Mouse (Mus musculus) testis, adult 2 months (tissue): Measurements from ENCODE around the gene Mettl4. TPM values are rescaled to one million over a fixed set of nuclear protein-coding genes. Genes with fewer than 3 reads are reported as not detected.
"Not testable (repeated sequence)": the region's sequence is repeated elsewhere in the genome, so short reads cannot be mapped to it uniquely, and the experiment has no call there.

Experiments used
- H3K27ac ChIP-seq: fragments of 200-500 bp; 2 replicates; pipeline ENCODE4 v1.5.1; 2012; ENCODE audit warnings: low read depth, low read length; ENCODE audit not compliant: control insufficient read depth, insufficient read depth
- H3K27me3 ChIP-seq: fragments of 200-500 bp; 2 replicates; pipeline ENCODE4 v1.6.1; 2012; ENCODE audit warnings: mild to moderate bottlenecking, low read length, moderate library complexity; ENCODE audit not compliant: control insufficient read depth, insufficient read depth
- H3K36me3 ChIP-seq: fragments of 200-500 bp; 2 replicates; pipeline ENCODE4 v1.6.1; 2012; ENCODE audit warnings: mild to moderate bottlenecking, low read length; ENCODE audit not compliant: control insufficient read depth, insufficient read depth
- H3K4me1 ChIP-seq: fragments of 200-500 bp; 2 replicates; pipeline ENCODE4 v1.6.1; 2012; ENCODE audit warnings: low read length; ENCODE audit not compliant: control insufficient read depth, insufficient read depth
- H3K4me3 ChIP-seq: fragments of 200-500 bp; 2 replicates; pipeline ENCODE4 v1.5.1; 2012; ENCODE audit warnings: low read depth, mild to moderate bottlenecking, low read length, moderate library complexity, mixed read lengths; ENCODE audit not compliant: control insufficient read depth
- CTCF ChIP-seq: fragments of 200-500 bp; IDR thresholded peaks from 2 replicates; pipeline ENCODE4 v1.5.1; 2012; ENCODE audit warnings: low read depth, mild to moderate bottlenecking, inconsistent platforms, low read length, moderate library complexity; ENCODE audit not compliant: control insufficient read depth, insufficient read depth, insufficient replicate concordance
- POLR2A ChIP-seq: fragments of 200-500 bp; IDR thresholded peaks from 2 replicates; pipeline ENCODE4 v1.6.1; 2012; ENCODE audit warnings: low read depth, mild to moderate bottlenecking, inconsistent platforms, low read length, moderate library complexity; ENCODE audit not compliant: control insufficient read depth
- polyA plus RNA-seq: library from polyadenylated mRNA; depleted of rRNA; stranded (reverse); fragments of >200 nt; gene quantifications from 2 replicates; pipeline ENCODE4 v1.2.3, GENCODE M21; 2012

Mettl4 gene
- polyA plus RNA-seq, 1 experiment = 7.1 TPM

DNA sequence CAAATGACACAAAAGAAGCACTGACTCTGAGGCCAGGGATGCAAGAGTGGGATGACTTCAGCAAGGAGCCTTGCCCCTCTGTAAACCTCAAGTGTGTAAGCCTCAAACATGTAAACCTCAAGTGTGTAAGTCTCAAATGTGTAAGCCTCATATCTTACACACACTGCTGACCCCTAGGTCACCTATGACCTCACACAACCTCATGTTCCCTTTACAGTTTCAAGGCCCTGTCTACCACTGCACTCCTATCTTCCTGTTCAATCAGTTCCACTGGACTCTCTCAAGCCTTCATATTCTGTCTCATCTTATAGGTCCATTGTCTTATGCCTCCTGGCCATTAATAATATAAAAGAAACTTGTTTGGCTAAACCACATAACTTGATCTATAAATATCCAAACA is 13.9 kb downstream of the Mettl4 start:
- Histone ChIP-seq H3K36me3 (peaks cover 1% of the 10 kb centered on the region; the same call in 1 of the 2 replicates), H3K4me3 (no peak overlapping the region), H3K27ac (no peak overlapping the region), H3K4me1 (no peaks in the 10 kb centered on the region), H3K27me3 (no peaks in the 10 kb centered on the region)
- TF ChIP-seq CTCF (no peak), POLR2A (no peak)

GRCm38 (mm10) chr17:94735437-94735836 is 14.4 kb downstream of the Mettl4 start:
- TF ChIP-seq CTCF (no peak), POLR2A (no peak)
- Histone ChIP-seq H3K27ac (no peak overlapping the region), H3K36me3 (peaks cover 1% of the 10 kb centered on the region; the same call in 1 of the 2 replicates), H3K4me3 (no peak overlapping the region), H3K4me1 (no peaks in the 10 kb centered on the region), H3K27me3 (no peaks in the 10 kb centered on the region)

- H3K4me1 ChIP-seq, H3K27me3 ChIP-seq, H3K27ac ChIP-seq, H3K4me3 ChIP-seq, H3K36me3 ChIP-seq: not testable (repeated sequence)
These were observed 19.4 kb downstream of the Mettl4 start for GRCm38 (mm10) chr17:94730416-94730815.

DNA sequence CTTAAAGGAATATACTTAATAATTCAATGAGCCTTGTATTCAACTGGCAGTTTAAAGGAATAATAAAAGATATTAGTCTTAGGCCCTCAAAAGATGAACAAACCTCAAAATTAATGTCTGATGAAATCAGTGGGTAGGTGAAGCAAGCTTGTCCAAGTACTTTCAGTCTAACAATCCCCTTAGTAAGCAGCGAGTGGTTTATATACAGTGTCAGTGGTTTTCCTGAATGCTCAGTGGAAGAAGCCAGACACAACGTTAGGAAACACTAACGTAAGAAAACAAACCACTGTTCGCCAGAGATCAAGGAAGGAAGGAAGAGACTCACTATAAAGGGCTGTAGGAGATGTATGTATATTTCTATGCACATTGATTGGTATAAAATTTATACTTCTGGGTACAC is 23.1 kb downstream of the Mettl4 start:
- Histone ChIP-seq H3K4me3 (no peak overlapping the region), H3K27ac (no peak overlapping the region), H3K36me3 (no peaks in the 10 kb centered on the region), H3K4me1 (no peaks in the 10 kb centered on the region), H3K27me3 (no peaks in the 10 kb centered on the region)
- TF ChIP-seq CTCF (no peak), POLR2A (no peak)

DNA sequence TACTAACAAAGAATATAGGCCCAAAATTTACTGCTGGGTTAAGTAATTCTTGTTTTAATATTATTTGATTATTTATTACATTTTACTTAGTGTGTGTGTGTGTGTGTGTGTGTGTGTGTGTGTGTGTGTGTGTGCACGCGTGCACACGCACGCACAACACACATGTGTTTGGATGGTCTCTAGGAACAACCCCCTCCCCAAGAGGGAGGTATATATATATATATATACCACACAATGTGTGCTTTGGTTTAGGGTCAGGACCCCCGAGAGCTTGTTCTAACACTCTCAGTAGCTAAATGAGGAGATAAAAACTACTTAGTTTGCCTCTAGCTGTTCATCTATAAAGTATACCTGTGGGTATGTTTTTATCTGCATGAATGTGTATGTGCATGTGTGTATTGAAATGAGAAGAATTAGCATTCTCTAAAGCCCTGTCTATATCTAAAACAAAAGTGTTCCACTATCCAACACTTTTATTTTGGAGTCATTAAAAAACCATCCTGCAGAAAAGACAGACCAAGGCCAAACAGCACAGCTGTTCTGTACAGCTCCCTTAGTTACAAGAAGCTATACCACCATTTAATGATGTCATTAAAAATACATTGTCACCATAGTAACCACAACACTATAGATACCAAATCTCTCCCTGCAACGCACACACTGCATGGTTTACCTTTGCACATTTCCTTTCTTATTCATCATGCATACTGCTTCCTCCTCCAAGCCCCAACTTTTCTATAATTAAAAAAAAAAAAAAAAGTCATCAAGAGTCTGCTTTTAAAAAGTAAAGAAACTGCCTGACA is 76.1 kb downstream of the Mettl4 start:
- no peaks in the 10 kb centered on the region for H3K4me1 ChIP-seq
- TF ChIP-seq POLR2A = no peak
- TF ChIP-seq CTCF = no peak
- H3K27me3 ChIP-seq = no peaks in the 10 kb centered on the region
- H3K4me3 ChIP-seq = no peak overlapping the region
- H3K36me3 ChIP-seq = no peaks in the 10 kb centered on the region
- H3K27ac ChIP-seq = no peak overlapping the region
